Mouse (Mus musculus) erythroblast, adult 5-6 weeks (primary cell): ENCODE results near the gene Alg13. TPM values are rescaled to one million over a fixed set of nuclear protein-coding genes. Genes with fewer than 3 reads are reported as not detected.

Source experiments
- total RNA-seq, 2 experiments: library from RNA; stranded (forward) in 1 of 2; stranded (reverse) in 1 of 2; fragments of 150-400 nt in 1 of 2; fragments of 200-764, 138-1000 nt in 1 of 2; gene quantifications; 2 replicates each; pipeline versions ENCODE4 v1.2.3 to v1.2.4; 2015 to 2017; ENCODE audit warnings: low replicate concordance in 2 of 2

The Alg13 gene
- total RNA-seq, 2 experiments from 2014 or later, result 2.6 to 10.6 TPM

Other genes starting within 250 kb of the Alg13 start
- 0.42 TPM in 1 of 2 replicates, not detected in the other for gene A730046J19Rik, start 164.1 kb upstream of the Alg13 start, total RNA-seq (2015; ENCODE audit: low replicate concordance)
- 0.17 TPM in 1 of 2 replicates, not detected in the other for gene A730046J19Rik, start 164.1 kb upstream of the Alg13 start, total RNA-seq (2017; ENCODE audit: low replicate concordance)
- not detected in 2 replicates for gene Trpc5os, start 138.8 kb downstream of the Alg13 start, total RNA-seq (2015; ENCODE audit: low replicate concordance)
- not detected in 2 replicates for gene Trpc5os, start 138.8 kb downstream of the Alg13 start, total RNA-seq (2017; ENCODE audit: low replicate concordance)